Mouse (Mus musculus) E14TG2a.4 (cell line): ENCODE measurements at regions not wholly inside any gene's neighbourhood (a gene's known extent, or its start where the extent isn't known, plus 50 kb on each side); places are given as distances from the start of the nearest gene placed in this dataset.

ENCODE experiments used
- CTCF ChIP-seq: conservative IDR thresholded peaks from 2 replicates; pipeline ENCODE4 v1.5.1; 2014; ENCODE audit warnings: low read length
- NANOG ChIP-seq: IDR thresholded peaks from 2 replicates; pipeline ENCODE4 v1.6.1; 2014; ENCODE audit warnings: borderline replicate concordance, low read length, mixed read lengths
- POU5F1 ChIP-seq: IDR thresholded peaks from 2 replicates; pipeline ENCODE4 v1.6.1; 2014; ENCODE audit warnings: low read length, borderline replicate concordance

DNA sequence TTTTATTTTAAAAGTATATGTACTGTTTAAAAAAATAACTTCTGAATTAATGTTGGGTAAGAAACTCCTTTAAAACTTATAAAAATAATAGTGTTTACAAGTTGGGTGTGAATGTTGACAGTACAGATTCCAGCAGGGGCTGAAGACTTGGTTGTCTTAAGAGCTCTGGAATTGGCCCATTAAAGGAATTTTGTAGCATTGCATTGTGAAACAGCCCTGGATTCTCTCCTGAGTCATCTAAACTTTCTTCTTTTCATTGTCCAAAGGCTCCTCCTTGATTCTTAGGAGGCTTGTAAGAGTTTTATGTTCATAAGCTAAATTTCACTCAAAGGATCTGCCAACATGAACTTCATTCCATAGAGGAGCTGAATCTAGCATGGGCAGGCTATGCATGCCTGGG, 174.7 kb upstream of the Marcks start:
- TF ChIP-seq CTCF (no peak), NANOG (no peak), POU5F1 (no peak)
